Mouse (Mus musculus): ENCODE measurements around the gene Ptpn14. TPM values are rescaled to one million over a fixed set of nuclear protein-coding genes. Genes with fewer than 3 reads are reported as not detected.

Ptpn14 gene
- polyA plus RNA-seq, 1 experiment from 2014 or later, result 9.6 TPM

DNA sequence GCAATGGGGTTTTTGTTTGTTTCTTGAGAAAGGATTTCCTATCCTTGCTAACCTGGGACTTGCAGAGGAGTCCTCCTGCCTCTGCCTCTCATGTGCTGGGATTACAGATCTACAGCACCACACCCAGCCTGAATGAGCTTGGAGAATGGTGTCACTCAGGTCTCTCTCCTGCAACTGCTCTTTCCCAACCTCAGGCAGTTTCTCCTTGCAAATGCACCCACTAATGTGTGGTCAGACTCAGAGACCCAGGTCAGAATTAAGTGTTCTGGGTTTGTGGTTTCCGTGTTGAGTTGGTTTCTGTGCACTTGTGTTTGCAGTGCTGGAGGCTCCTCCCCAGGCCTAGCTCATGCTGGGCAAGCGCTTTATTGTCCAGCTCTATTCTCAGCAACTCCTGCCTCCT is 33.7 kb upstream of the Ptpn14 start:
- WGBS, result 82% methylated on average over 2 of the region's 2 CpGs
- no peak for ATAC-seq (replicated peaks; ENCODE audit: extremely low read depth, insufficient read depth, low FRiP score)
- Histone ChIP-seq H3K4me2 (ENCODE audit: low read depth, low read length) (no peak overlapping the region), H3K4me3 (ENCODE audit: low read length) (no peak overlapping the region), H3K9ac (ENCODE audit: low read length) (no peak overlapping the region), H3K27me3 (ENCODE audit: control insufficient read depth, insufficient read depth, low read length) (no peaks in the 10 kb centered on the region), H3K36me3 (ENCODE audit: control insufficient read depth, insufficient read depth) (no peaks in the 10 kb centered on the region), H3K27ac (ENCODE audit: low read length) (no peak overlapping the region), H3K9me3 (replicated peaks; ENCODE audit: control insufficient read depth, low read length) (no peaks in the 10 kb centered on the region), H3K4me1 (ENCODE audit: control insufficient read depth, insufficient read depth, low read length) (peaks cover 29% of the 10 kb centered on the region)

DNA sequence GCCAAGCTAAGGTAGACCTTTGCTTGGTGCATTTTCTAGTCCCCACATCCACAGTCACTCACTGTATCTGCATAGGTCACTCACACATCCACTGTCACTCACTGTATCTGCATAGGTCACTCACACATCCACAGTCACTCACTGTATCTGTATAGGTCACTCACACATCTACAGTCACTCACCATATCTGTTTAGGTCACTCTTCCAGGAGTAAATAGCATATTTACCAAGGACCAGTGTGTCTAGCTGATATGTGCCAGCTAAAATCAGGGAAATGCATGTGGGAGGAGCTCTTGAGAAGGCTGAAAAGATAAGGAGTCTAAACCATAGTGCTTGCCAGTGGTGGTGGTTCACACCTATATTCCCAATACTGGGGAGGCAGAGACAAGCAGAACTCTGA is 32.7 kb upstream of the Ptpn14 start:
- H3K4me3 ChIP-seq (ENCODE audit: low read length), result no peak overlapping the region
- H3K36me3 ChIP-seq (ENCODE audit: control insufficient read depth, insufficient read depth), result no peaks in the 10 kb centered on the region
- no peaks in the 10 kb centered on the region for H3K27me3 ChIP-seq (ENCODE audit: control insufficient read depth, insufficient read depth, low read length)
- ATAC-seq (replicated peaks; ENCODE audit: extremely low read depth, insufficient read depth, low FRiP score), result peak; percentile 32; the same call in 1 of the 2 replicates
- H3K9me3 ChIP-seq (replicated peaks; ENCODE audit: control insufficient read depth, low read length), result no peaks in the 10 kb centered on the region
- no peak overlapping the region for H3K9ac ChIP-seq (ENCODE audit: low read length)
- no peak overlapping the region for H3K4me2 ChIP-seq (ENCODE audit: low read depth, low read length)
- peak overlapping the region; percentile 16; the same call in 1 of the 2 replicates for H3K27ac ChIP-seq (ENCODE audit: low read length)
- peaks cover 24% of the 10 kb centered on the region for H3K4me1 ChIP-seq (ENCODE audit: control insufficient read depth, insufficient read depth, low read length)

DNA sequence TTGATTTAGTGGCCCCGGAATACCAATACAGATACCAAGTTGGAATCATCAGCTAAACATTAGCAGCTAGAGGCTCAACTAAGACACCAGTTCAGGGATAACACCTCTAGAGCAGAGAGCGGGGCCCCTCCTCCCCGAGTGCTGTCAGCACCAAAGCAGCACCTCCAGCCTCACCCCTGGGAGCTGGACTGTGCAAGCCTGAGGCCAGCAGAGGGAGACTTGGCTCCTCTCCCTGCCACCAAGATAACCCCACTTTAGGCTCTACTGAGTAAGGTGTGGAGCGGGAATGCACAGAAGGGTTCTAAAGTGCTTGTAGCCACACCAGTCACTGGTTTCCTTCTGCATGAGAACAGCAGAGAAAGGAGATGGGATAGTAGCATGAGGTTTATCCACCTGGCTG is 29.7 kb upstream of the Ptpn14 start:
- ATAC-seq (replicated peaks; ENCODE audit: extremely low read depth, insufficient read depth, low FRiP score), result peak; percentile 88
- peaks cover 24% of the 10 kb centered on the region for H3K4me1 ChIP-seq (ENCODE audit: control insufficient read depth, insufficient read depth, low read length)
- WGBS, result 31% methylated on average over 4 of the region's 4 CpGs
- H3K36me3 ChIP-seq (ENCODE audit: control insufficient read depth, insufficient read depth), result no peaks in the 10 kb centered on the region
- no peaks in the 10 kb centered on the region for H3K27me3 ChIP-seq (ENCODE audit: control insufficient read depth, insufficient read depth, low read length)
- H3K9me3 ChIP-seq (replicated peaks; ENCODE audit: control insufficient read depth, low read length), result no peaks in the 10 kb centered on the region
- peak overlapping the region; percentile 4; the same call in 1 of the 2 replicates for H3K4me2 ChIP-seq (ENCODE audit: low read depth, low read length)
- no peak overlapping the region for H3K4me3 ChIP-seq (ENCODE audit: low read length)
- no peak overlapping the region for H3K9ac ChIP-seq (ENCODE audit: low read length)
- H3K27ac ChIP-seq (ENCODE audit: low read length), result peak overlapping the region; percentile 74

DNA sequence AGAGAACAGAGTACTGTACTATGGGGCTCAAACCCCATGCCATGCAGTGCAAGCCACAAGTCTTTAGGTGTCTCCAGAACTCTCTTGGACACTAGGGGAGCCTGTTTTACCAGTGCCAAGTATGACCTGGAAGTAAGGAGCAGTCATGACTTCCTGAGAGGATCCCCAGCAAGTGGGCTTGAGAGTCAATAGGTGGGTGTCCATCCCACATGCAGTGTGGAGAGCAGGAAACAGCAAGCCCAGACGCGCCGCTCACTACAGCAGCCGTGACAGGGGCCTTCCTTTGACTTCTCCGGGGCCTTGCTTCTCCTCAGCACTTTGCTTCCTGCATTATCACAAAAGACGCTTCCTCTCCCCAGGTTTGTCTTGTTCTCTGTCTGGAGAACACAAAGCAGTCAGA is 27.9 kb upstream of the Ptpn14 start:
- H3K9me3 ChIP-seq (replicated peaks; ENCODE audit: control insufficient read depth, low read length), result no peaks in the 10 kb centered on the region
- H3K9ac ChIP-seq (ENCODE audit: low read length), result no peak overlapping the region
- 72% methylated on average over 6 of the region's 6 CpGs for WGBS
- H3K27me3 ChIP-seq (ENCODE audit: control insufficient read depth, insufficient read depth, low read length), result no peaks in the 10 kb centered on the region
- no peaks in the 10 kb centered on the region for H3K36me3 ChIP-seq (ENCODE audit: control insufficient read depth, insufficient read depth)
- H3K4me1 ChIP-seq (ENCODE audit: control insufficient read depth, insufficient read depth, low read length), result peaks cover 20% of the 10 kb centered on the region
- ATAC-seq (replicated peaks; ENCODE audit: extremely low read depth, insufficient read depth, low FRiP score), result no peak
- no peak overlapping the region for H3K4me2 ChIP-seq (ENCODE audit: low read depth, low read length)
- H3K4me3 ChIP-seq (ENCODE audit: low read length), result no peak overlapping the region
- no peak overlapping the region for H3K27ac ChIP-seq (ENCODE audit: low read length)

DNA sequence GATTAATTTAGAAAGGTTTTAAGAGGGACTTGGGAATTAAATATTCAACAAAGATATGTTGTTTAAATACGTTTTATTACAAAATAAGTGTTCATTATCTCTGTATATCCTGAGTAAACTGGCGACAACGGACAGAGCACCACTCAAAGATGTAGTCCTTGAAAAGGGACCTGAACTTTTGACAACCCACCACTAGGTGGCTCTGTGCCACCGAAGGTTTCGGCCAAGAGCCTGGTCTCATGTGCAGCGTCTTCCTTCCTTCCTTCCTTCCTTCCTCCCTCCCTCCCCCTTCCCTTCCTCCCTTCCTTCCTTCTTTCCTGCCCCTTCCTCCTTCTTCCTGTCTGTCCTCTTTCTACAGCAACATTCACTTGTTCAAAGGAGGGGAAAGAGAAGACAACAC is 27.1 kb upstream of the Ptpn14 start:
- H3K4me3 ChIP-seq (ENCODE audit: low read length), result no peak overlapping the region
- ATAC-seq (replicated peaks; ENCODE audit: extremely low read depth, insufficient read depth, low FRiP score), result no peak
- H3K27ac ChIP-seq (ENCODE audit: low read length), result no peak overlapping the region
- H3K9ac ChIP-seq (ENCODE audit: low read length), result no peak overlapping the region
- no peaks in the 10 kb centered on the region for H3K27me3 ChIP-seq (ENCODE audit: control insufficient read depth, insufficient read depth, low read length)
- H3K9me3 ChIP-seq (replicated peaks; ENCODE audit: control insufficient read depth, low read length), result no peaks in the 10 kb centered on the region
- H3K4me1 ChIP-seq (ENCODE audit: control insufficient read depth, insufficient read depth, low read length), result peaks cover 16% of the 10 kb centered on the region
- WGBS, result 5% methylated on average over 6 of the region's 6 CpGs
- H3K36me3 ChIP-seq (ENCODE audit: control insufficient read depth, insufficient read depth), result no peaks in the 10 kb centered on the region
- no peak overlapping the region for H3K4me2 ChIP-seq (ENCODE audit: low read depth, low read length)

DNA sequence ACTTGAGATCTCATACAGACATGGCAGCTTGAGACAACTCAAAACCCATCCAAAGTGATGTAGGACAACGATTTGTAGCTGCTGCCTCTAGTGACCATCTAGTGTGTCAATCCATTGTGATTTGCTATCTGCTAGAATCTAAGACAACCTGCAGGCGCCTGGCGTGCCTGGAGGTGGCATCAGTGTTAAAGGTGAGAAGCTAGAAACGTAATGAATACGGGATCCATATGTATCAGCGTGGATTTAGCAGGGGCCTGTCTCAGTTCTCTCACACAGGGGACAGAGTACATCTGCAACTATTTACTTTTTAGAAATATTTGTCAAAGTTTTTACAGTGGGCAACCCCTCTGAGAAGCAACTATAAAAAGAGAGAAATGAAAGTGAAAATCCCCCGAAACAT is 24.9 kb upstream of the Ptpn14 start:
- no peaks in the 10 kb centered on the region for H3K9me3 ChIP-seq (replicated peaks; ENCODE audit: control insufficient read depth, low read length)
- no peak overlapping the region for H3K4me3 ChIP-seq (ENCODE audit: low read length)
- H3K9ac ChIP-seq (ENCODE audit: low read length), result no peak overlapping the region
- H3K36me3 ChIP-seq (ENCODE audit: control insufficient read depth, insufficient read depth), result no peaks in the 10 kb centered on the region
- H3K4me1 ChIP-seq (ENCODE audit: control insufficient read depth, insufficient read depth, low read length), result peaks cover 8% of the 10 kb centered on the region
- H3K27ac ChIP-seq (ENCODE audit: low read length), result no peak overlapping the region
- ATAC-seq (replicated peaks; ENCODE audit: extremely low read depth, insufficient read depth, low FRiP score), result no peak
- H3K27me3 ChIP-seq (ENCODE audit: control insufficient read depth, insufficient read depth, low read length), result no peaks in the 10 kb centered on the region
- H3K4me2 ChIP-seq (ENCODE audit: low read depth, low read length), result no peak overlapping the region
- WGBS, result 57% methylated on average over 7 of the region's 7 CpGs

DNA sequence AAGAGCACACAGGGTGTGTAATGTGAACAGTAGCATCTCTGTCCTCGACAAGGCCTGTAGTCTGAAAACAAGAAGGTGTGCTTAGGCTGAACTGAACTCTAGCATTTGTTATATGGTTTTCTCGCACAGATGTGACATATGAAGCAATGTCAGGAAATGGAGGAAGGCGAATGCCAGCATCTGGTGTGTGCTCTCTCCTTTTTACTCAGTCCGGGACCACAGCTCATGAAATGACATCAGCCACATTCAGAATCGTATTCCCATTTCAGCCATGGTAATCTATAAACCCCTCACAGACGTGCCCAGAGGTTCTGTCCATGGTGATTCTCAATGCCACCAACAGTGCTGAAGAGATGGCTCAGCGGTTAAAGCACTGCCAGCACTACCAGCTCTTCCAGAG is 24.5 kb upstream of the Ptpn14 start:
- no peak overlapping the region for H3K4me2 ChIP-seq (ENCODE audit: low read depth, low read length)
- H3K9ac ChIP-seq (ENCODE audit: low read length), result no peak overlapping the region
- H3K4me3 ChIP-seq (ENCODE audit: low read length), result no peak overlapping the region
- H3K9me3 ChIP-seq (replicated peaks; ENCODE audit: control insufficient read depth, low read length), result no peaks in the 10 kb centered on the region
- H3K4me1 ChIP-seq (ENCODE audit: control insufficient read depth, insufficient read depth, low read length), result peaks cover 7% of the 10 kb centered on the region; the same call in 1 of the 2 replicates
- H3K27me3 ChIP-seq (ENCODE audit: control insufficient read depth, insufficient read depth, low read length), result no peaks in the 10 kb centered on the region
- no peak for ATAC-seq (replicated peaks; ENCODE audit: extremely low read depth, insufficient read depth, low FRiP score)
- no peaks in the 10 kb centered on the region for H3K36me3 ChIP-seq (ENCODE audit: control insufficient read depth, insufficient read depth)
- WGBS, result 75% methylated on average over 7 of the region's 7 CpGs
- H3K27ac ChIP-seq (ENCODE audit: low read length), result no peak overlapping the region

DNA sequence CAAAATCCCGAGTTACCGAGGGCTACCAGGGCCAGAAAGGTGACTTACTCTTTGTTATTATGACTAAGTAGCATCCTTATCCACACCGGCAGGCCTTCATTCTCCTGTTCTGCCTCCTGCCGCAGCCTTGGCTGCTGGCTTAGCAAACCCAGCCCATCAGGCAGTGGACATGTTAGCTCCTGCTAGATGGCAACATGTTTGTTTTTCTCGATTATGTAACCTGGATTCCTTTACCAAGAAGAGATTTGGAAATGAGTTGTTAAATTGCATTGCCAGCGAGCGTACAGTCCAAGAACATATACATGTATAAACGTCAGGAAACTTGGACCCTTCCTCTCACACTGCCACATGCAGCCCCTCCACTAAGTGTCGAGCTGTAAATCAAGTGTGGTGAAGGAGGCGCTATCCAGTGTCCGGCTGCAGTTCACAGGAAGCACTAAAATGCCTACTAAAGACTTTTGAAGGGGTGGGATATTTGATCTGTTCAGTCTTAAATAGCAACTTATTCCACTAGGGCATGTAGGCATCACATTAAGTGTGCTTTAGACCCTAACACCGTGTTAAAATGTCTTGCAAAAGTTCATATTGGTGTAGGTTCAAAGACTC is 21.9 kb upstream of the Ptpn14 start:
- Histone ChIP-seq H3K27me3 (ENCODE audit: control insufficient read depth, insufficient read depth, low read length) (no peaks in the 10 kb centered on the region), H3K36me3 (ENCODE audit: control insufficient read depth, insufficient read depth) (no peaks in the 10 kb centered on the region), H3K4me3 (ENCODE audit: low read length) (no peak overlapping the region), H3K27ac (ENCODE audit: low read length) (no peak overlapping the region), H3K9me3 (replicated peaks; ENCODE audit: control insufficient read depth, low read length) (no peaks in the 10 kb centered on the region), H3K4me2 (ENCODE audit: low read depth, low read length) (no peak overlapping the region), H3K9ac (ENCODE audit: low read length) (no peak overlapping the region), H3K4me1 (ENCODE audit: control insufficient read depth, insufficient read depth, low read length) (0 out of 2 replicates have a peak, but pooled peaks cover 3% of the 10 kb centered on the region)
- no peak for ATAC-seq (replicated peaks; ENCODE audit: extremely low read depth, insufficient read depth, low FRiP score)
- 71% methylated on average over 12 of the region's 12 CpGs for WGBS

DNA sequence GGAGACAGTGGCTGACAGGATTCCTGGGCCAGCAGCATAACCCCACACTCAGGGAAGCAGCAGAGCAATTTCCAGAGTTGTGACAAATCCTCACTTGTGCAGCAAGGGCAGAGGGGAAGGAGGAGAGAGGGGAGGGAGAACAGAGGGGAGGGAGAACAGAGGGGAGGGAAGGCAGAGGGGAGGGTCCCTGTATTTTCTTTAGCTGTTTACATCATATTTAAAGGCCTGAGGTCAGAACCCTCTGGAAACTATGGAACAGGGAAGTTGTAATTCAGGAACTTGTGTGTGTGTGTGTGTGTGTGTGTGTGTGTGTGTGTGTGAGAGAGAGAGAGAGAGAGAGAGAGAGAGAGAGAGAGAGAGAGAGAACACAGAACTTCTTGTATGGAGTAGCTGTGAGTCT is 21.1 kb upstream of the Ptpn14 start:
- Histone ChIP-seq H3K4me1 (ENCODE audit: control insufficient read depth, insufficient read depth, low read length) (0 out of 2 replicates have a peak, but pooled peaks cover 3% of the 10 kb centered on the region), H3K4me2 (ENCODE audit: low read depth, low read length) (no peak overlapping the region), H3K36me3 (ENCODE audit: control insufficient read depth, insufficient read depth) (no peaks in the 10 kb centered on the region), H3K27me3 (ENCODE audit: control insufficient read depth, insufficient read depth, low read length) (no peaks in the 10 kb centered on the region), H3K9me3 (replicated peaks; ENCODE audit: control insufficient read depth, low read length) (no peaks in the 10 kb centered on the region), H3K4me3 (ENCODE audit: low read length) (no peak overlapping the region), H3K9ac (ENCODE audit: low read length) (no peak overlapping the region), H3K27ac (ENCODE audit: low read length) (no peak overlapping the region)
- no peak for ATAC-seq (replicated peaks; ENCODE audit: extremely low read depth, insufficient read depth, low FRiP score)
